Mouse (Mus musculus): ENCODE data around the gene Efhd1. TPM values are rescaled to one million over a fixed set of nuclear protein-coding genes. Genes with fewer than 3 reads are reported as not detected.
A peak's percentile ranks its signal among the peaks of the same experiment; 100 is the strongest.

The Efhd1 gene
- total and polyA plus RNA-seq, 2 experiments from 2014 or later = 1.3 to 2.2 TPM

DNA sequence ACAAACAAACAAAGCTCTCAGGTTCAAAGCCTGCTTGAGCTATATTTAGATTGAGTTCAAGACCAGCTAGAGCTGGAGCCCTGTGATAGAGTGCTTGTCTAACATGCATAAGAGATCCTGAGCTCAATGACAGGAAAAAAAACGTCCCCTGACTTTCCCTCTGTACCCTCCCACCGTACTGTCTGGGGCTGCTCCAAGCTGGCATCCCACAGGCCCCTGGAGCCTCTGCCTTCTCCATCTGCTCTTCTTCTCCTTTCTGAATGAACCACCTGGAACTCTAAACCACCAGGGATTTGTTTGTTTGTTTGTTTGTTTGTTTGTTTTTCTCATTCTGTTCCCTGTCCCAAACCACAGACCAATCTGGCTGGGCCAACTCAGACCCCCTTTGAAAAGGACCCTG lies 11.9 kb downstream of the Efhd1 start:
- Histone ChIP-seq H3K9me3 (ENCODE audit: low read length) (no peaks in the 10 kb centered on the region), H3K4me1 (ENCODE audit: insufficient read depth) (no peaks in the 10 kb centered on the region), H3K9ac (no peak overlapping the region), H3K4me2 (ENCODE audit: low read depth) (no peak overlapping the region), H3K27me3 (ENCODE audit: insufficient read depth, low read length) (no peaks in the 10 kb centered on the region), H3K4me3 (ENCODE audit: low read depth, low read length) (no peak overlapping the region), H3K36me3 (ENCODE audit: insufficient read depth) (no peaks in the 10 kb centered on the region), H3K27ac (ENCODE audit: low read depth, low read length) (no peak overlapping the region)
- DNase-seq (no peak), ATAC-seq (no peak)
- 53% methylated on average over 2 of the region's 2 CpGs for WGBS
- no peak for TF ChIP-seq CTCF (IDR thresholded peaks at IDR 0.05; ENCODE audit: low read depth)

DNA sequence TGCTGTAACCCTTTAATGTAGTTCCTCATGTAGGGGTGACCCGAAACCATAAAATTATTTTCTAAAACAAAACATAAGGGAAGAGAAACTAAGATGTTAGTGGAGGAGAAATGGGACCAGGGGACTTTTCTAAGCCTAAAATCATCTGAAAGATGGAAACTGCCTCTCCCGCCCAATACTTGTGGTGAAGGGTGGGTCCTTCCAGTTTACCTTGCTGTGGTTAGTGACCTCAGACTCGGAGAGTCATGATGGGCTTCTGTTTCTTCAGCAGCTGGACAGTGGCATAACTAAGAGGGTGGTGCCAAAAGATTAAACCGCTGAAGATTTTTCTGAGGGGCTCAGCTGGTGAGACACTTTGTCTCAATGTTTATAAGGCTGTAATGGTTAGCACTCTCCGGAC lies 16.1 kb downstream of the Efhd1 start:
- Histone ChIP-seq H3K9ac (no peak overlapping the region), H3K4me1 (ENCODE audit: insufficient read depth) (no peaks in the 10 kb centered on the region), H3K36me3 (ENCODE audit: insufficient read depth) (no peaks in the 10 kb centered on the region), H3K27ac (ENCODE audit: low read depth, low read length) (no peak overlapping the region), H3K27me3 (ENCODE audit: insufficient read depth, low read length) (no peaks in the 10 kb centered on the region), H3K4me3 (ENCODE audit: low read depth, low read length) (no peak overlapping the region), H3K9me3 (ENCODE audit: low read length) (no peaks in the 10 kb centered on the region), H3K4me2 (ENCODE audit: low read depth) (no peak overlapping the region)
- ATAC-seq (no peak), DNase-seq (no peak)
- 79% methylated on average over 5 of the region's 5 CpGs for WGBS
- no peak for TF ChIP-seq CTCF (IDR thresholded peaks at IDR 0.05; ENCODE audit: low read depth)

DNA sequence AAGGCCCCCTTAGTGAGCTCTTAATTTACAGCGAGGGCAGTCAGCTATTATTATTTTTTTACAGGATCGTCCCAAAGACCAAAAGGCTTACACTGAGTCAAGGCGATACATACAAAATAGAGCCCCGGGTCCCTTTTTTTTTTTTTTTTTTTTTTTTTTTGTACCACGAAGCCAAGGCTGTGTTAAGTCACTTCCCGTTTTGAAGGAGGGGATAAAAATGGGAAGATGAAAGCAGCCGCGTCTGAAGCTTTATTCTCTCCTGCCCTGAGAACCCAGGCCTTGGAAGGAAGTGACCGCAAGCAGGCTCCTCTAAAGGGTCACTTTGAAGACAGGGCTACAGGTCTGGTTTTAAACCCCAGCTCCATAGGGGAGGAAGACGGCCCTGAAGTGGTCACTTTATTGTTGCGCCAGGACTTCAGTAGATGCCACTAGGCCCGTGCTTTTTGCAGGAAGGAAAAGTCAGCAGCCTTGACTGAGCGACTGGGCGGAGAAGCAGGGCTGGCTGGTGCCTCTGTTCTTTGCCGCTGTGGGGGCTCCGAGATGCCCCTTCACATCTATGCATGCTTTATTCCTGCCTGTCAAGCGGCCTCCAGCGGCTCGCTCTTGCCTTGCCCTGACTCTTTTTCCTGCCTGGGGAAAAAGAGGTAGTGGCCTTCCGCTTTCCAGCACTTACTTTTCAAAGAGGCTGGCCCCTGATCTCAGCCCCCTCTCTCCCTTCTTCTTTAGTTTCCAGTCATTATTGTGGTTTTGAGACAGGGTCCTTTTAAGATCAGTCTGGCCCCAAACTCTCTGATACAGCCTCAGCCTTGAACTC lies 17.6 kb downstream of the Efhd1 start:
- DNase-seq (no peak), ATAC-seq (no peak)
- Histone ChIP-seq H3K4me1 (ENCODE audit: insufficient read depth) (no peaks in the 10 kb centered on the region), H3K9ac (no peak overlapping the region), H3K27ac (ENCODE audit: low read depth, low read length) (no peak overlapping the region), H3K4me2 (ENCODE audit: low read depth) (no peak overlapping the region), H3K4me3 (ENCODE audit: low read depth, low read length) (no peak overlapping the region), H3K9me3 (ENCODE audit: low read length) (no peaks in the 10 kb centered on the region), H3K36me3 (ENCODE audit: insufficient read depth) (no peaks in the 10 kb centered on the region), H3K27me3 (ENCODE audit: insufficient read depth, low read length) (no peaks in the 10 kb centered on the region)
- no peak for TF ChIP-seq CTCF (IDR thresholded peaks at IDR 0.05; ENCODE audit: low read depth)
- 22% methylated on average over 20 of the region's 20 CpGs for WGBS

DNA sequence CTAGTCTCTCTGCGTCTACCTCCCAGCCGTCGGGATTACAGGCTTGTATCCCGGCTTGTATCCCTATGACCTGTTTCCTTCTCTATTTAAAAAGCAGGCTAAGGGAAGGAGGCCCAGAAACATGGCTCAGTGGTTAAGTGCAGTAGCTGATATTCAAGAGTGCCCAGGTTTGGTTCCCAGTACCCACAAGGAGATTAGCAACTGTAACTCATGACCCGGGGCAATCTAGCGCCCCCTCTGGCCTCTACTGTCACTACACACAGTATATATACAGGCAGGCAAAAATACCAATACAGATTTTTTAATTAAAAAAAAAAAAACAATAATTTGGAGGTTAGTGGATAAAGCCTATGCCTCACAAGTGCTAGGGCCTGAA lies 18.2 kb downstream of the Efhd1 start:
- Histone ChIP-seq H3K9ac (no peak overlapping the region), H3K4me3 (ENCODE audit: low read depth, low read length) (no peak overlapping the region), H3K9me3 (ENCODE audit: low read length) (no peaks in the 10 kb centered on the region), H3K4me2 (ENCODE audit: low read depth) (no peak overlapping the region), H3K27me3 (ENCODE audit: insufficient read depth, low read length) (no peaks in the 10 kb centered on the region), H3K27ac (ENCODE audit: low read depth, low read length) (no peak overlapping the region), H3K36me3 (ENCODE audit: insufficient read depth) (no peaks in the 10 kb centered on the region), H3K4me1 (ENCODE audit: insufficient read depth) (no peaks in the 10 kb centered on the region)
- peak; percentile 15; the same call in 1 of the 2 replicates for TF ChIP-seq CTCF (IDR thresholded peaks at IDR 0.05; ENCODE audit: low read depth)
- DNase-seq (no peak), ATAC-seq (no peak)
- WGBS = 72% methylated on average over 6 of the region's 6 CpGs

DNA sequence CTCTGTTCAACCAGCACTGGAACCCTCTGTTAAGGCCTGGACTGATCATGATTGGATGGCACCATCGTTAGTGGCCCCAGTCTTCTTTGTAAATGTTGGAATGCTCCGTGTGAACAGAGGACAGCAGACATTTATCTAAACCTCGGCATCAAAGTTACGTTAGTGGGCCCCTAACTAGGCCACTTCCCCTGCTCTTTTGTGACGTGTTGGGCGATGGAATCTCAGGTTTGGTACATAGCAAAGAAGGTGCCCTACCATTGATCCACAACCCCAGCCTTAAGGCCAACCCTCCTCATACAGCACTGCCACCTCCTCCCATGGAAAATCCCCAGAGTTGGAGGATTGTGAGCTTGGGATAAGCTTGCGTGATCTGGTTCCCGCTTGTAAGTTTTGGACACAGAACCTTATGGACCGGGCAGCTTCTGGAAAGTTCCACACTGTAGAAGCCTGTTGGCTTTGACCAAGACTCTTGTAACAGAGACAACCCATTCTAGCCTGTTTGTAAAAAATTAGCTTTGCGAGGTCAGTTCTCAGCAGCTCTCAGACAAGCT lies 19.3 kb downstream of the Efhd1 start:
- H3K9me3 ChIP-seq (ENCODE audit: low read length) = no peaks in the 10 kb centered on the region
- ATAC-seq (no peak), DNase-seq (no peak)
- H3K27me3 ChIP-seq (ENCODE audit: insufficient read depth, low read length) = no peaks in the 10 kb centered on the region
- no peak overlapping the region for H3K4me3 ChIP-seq (ENCODE audit: low read depth, low read length)
- no peak overlapping the region for H3K9ac ChIP-seq
- no peaks in the 10 kb centered on the region for H3K4me1 ChIP-seq (ENCODE audit: insufficient read depth)
- WGBS = 72% methylated on average over 10 of the region's 10 CpGs
- TF ChIP-seq CTCF (IDR thresholded peaks at IDR 0.05; ENCODE audit: low read depth) = no peak
- H3K27ac ChIP-seq (ENCODE audit: low read depth, low read length) = no peak overlapping the region
- no peak overlapping the region for H3K4me2 ChIP-seq (ENCODE audit: low read depth)
- no peaks in the 10 kb centered on the region for H3K36me3 ChIP-seq (ENCODE audit: insufficient read depth)

DNA sequence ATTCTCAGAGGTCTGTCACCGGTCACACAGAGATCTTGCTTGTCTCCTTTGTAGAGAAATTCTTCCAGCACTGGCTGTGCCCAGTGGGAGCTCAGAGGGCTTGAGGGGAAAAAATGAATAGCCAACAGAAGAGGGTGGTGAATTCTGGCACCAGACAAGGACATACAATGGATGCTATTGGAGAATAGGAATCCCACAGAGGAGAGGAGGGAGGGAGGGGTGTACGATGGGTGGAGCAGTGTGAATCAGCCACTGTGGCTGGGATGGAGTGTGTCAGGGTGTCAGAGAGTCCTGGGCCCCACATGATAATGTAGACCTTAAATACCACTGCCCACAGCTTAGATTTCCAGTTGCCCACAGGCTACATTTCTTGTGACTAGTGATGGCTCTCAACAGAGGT lies 22.9 kb downstream of the Efhd1 start:
- WGBS = 34% methylated on average over 2 of the region's 2 CpGs
- H3K9me3 ChIP-seq (ENCODE audit: low read length) = no peaks in the 10 kb centered on the region
- H3K36me3 ChIP-seq (ENCODE audit: insufficient read depth) = no peaks in the 10 kb centered on the region
- no peak overlapping the region for H3K4me2 ChIP-seq (ENCODE audit: low read depth)
- TF ChIP-seq CTCF (IDR thresholded peaks at IDR 0.05; ENCODE audit: low read depth) = no peak
- no peaks in the 10 kb centered on the region for H3K27me3 ChIP-seq (ENCODE audit: insufficient read depth, low read length)
- DNase-seq (no peak), ATAC-seq (no peak)
- no peak overlapping the region for H3K27ac ChIP-seq (ENCODE audit: low read depth, low read length)
- no peak overlapping the region for H3K4me3 ChIP-seq (ENCODE audit: low read depth, low read length)
- H3K4me1 ChIP-seq (ENCODE audit: insufficient read depth) = no peaks in the 10 kb centered on the region
- no peak overlapping the region for H3K9ac ChIP-seq

DNA sequence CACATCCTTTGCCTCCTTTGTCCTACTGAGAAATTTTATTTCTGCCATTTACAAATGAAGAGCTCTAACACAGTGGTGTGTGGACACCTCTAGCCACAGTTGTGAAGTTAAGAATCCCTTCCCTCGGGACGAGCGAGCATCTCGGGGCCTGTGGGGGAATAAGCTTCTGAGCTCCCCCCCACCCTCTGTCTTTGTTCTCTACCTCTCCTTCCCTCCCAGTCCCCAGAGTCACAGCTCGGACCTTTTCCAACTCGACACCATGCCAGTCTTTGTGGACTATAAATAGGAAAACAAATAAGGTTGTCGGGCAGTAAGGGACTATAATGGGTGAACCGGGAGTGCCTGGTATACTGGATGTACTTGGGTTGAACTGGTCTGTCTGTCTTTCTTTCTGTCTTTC lies 27.3 kb downstream of the Efhd1 start:
- Histone ChIP-seq H3K4me2 (ENCODE audit: low read depth) (no peak overlapping the region), H3K27ac (ENCODE audit: low read depth, low read length) (no peak overlapping the region), H3K4me1 (ENCODE audit: insufficient read depth) (no peaks in the 10 kb centered on the region), H3K9ac (no peak overlapping the region), H3K9me3 (ENCODE audit: low read length) (no peaks in the 10 kb centered on the region), H3K4me3 (ENCODE audit: low read depth, low read length) (no peak overlapping the region), H3K36me3 (ENCODE audit: insufficient read depth) (no peaks in the 10 kb centered on the region), H3K27me3 (ENCODE audit: insufficient read depth, low read length) (no peaks in the 10 kb centered on the region)
- TF ChIP-seq CTCF (IDR thresholded peaks at IDR 0.05; ENCODE audit: low read depth) = no peak
- DNase-seq (no peak), ATAC-seq (no peak)
- 43% methylated on average over 8 of the region's 8 CpGs for WGBS
